Mouse (Mus musculus): Measurements from ENCODE around the gene Awat2.
"Not testable (repeated sequence)": the region's sequence is repeated elsewhere in the genome, so short reads cannot be mapped to it uniquely, and the experiment has no call there.

The Awat2 gene

DNA sequence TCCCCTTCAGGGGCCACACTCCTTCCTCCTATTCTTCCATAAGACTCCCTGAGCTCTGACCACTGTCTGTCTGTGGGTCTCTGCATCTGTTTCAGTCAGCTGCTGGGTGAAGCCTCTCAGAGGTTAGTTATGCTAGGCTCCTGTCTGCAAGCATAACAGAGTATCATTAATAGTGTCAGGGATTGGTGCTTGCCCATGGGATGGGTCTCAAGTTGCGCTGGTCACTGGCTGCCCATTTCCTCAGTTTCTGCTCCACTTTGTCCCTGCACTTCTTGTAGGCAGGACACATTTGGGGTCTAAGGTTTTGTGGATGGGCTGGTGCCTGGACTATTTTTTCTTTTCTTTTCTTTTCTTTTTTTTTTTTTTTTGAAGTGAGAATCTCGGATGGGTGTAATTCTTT lies at the start of gene Awat2:
TSS of gene Awat2 (minus strand) at position 101 of the 400 bp plus-strand sequence.
- DNase-seq: not testable (repeated sequence)

DNA sequence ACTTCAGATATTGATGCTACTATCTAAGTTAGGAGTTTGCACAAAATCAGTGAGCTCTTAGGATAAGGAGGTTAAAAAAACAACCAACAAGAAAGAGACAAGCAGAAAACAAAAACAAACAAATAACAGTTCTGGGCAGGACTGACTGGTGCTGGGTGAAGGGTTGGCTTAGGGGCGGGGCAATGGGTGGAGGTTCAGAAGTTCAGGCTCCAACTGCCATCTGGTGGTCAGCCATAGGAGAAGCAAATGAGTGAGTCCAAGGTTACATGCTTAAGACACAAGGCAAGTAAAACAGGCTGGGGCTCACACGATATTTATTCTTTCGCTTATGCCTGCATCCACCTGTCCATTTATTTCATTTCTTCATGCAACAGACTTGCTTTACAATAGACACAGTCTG lies 37.8 kb upstream of the Awat2 start:
- DNase-seq: peak; percentile 50

DNA sequence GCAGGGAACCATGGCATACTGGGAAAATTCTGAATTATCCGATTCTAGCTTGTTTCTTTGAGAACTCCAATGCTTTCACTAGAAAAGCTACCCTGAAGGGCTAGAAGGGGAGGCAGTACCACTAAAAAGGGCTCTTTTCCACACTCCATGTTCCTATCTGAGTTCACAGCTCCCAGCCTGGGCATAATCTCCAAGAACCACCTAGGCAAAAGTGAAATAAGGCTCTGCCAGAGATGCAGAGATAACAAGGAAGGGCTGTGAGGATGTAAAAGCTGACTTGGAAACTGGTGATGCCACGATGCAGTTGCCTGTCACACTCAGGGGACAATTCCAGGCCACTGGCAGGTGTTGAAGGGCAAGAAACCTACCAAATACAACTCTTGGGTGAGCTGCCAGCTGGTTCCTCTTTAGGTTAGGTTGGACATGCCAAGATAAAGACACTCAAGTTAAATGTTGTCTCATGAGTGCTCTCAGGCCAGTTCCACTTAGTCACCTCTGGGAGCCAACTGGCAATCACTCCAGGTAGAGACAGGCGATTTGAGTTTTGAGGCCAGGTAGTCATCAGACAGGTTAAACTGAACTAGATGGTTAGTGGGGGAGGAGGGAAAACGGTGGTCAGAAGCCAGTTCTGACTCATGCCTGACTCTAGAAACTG lies 33.2 kb upstream of the Awat2 start:
- DNase-seq: no peak

DNA sequence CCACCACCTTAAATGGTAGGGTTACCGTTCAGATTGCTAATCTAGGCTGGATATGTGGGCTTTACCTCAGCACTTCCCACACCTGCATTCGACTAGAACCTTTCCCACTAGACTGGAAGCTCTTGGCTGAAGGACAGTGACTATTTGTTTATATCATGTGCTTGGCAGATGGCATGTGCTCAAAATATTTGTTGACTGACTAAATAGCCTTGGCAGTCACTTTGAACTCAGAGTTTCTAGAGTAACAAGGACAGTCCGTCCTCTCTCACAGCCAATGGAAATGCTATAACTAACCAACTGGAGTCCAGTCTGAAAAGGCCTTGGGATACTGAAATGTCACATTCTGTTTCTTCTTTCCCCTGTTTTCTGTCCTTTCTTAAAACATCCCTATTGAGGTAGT lies 29.0 kb upstream of the Awat2 start:
- no peak for DNase-seq

DNA sequence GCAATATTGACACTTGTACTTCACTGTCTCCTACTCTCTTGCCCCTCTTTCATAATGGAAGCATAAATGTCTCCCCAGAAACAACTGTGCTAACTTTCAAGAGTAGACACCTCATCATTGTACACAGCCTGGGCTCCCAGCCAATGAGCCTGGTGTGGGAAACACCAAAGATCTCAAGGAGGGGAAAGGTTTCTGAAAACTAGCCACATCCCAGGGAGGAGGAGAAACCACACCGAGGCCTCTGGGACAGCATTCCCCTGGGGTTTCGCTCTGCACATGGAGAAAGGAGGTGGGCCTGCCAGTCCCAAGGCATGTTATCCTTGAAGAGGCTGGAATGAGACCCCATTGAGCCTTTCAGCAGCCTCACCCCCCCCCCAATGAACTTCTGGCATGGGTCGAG lies 27.6 kb upstream of the Awat2 start:
- no peak for DNase-seq

DNA sequence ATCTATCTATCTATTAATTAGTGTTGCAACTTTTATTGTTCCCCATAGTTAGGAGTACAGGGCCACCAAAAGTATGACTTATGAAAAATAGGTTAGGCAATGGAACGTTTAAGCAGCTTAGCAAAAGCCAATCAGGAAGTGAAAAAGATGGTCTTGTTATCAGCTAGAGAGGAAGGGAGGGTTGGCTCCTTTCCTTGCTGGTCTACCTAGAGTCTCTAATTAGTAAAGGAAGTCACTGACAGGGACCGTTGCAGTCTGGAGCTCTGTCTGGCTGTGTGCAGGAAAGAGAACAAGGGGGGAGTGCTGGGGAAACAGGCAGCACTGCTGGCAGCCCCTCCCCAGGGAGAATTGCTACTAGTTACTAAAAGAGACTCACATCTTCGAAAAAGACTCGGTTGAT lies 25.5 kb upstream of the Awat2 start:
- DNase-seq: no peak

DNA sequence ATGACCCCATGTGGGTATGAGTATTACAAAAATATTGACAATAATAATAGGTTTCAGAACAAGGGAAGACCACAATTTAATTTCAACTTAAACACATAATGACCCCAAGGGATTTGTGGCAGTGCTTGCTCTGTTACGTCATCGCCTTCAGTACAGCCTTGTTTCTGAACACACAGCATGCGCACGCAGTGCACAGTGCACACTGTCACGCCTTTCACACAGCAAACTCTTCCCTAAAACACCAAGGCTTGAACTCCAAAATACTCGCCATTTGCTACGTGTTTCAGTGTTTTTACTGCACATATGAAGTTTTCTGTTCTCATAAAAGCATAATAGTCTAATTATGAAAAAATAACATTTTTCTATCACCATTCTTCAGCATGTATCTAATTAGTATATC lies 1.0 kb upstream of the Awat2 start:
- no peak for DNase-seq

DNA sequence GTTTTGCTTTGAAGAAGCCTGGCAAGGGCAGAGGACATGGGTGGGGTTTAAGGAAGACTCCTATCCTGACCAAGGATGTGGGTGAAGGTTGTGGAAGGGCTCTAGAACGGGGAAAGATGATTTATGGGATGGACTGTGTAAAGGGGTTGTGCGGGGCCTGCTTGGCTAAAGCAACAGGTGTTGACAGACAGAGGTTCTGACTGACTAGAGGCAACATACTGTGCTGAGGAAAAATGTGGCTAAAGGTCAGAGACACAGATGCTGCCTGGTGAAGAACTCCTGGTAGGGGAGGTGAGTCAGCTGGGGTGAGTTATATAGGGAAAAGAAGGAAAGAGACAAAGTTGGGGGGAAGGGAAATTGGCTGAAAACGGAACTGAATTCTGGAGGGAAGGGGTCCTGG lies 10.2 kb downstream of the Awat2 start:
- DNase-seq: no peak

DNA sequence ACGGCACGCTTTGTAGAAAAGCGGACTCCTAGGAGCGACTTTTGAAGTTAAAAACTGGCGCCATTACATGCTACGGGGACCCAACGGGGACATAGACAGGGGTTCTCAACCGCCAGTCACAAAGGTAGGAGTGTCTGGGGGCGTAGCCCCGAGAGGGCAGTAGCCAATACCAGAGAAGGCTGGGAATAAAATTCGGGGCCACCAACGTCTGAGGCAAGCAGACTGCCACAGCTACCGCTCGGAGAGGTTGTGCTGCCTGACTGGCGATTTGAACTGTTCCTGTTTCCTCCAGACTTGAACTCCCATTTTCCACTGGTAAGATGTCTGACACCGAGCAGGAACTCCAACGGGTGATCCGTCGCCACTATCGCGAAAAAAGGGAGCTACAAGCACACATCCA lies 13.8 kb downstream of the Awat2 start, which contains the start of gene Otud6a:
TSS of gene Otud6a (plus strand) at position 321 of the 400 bp plus-strand sequence.
- no peak for DNase-seq

DNA sequence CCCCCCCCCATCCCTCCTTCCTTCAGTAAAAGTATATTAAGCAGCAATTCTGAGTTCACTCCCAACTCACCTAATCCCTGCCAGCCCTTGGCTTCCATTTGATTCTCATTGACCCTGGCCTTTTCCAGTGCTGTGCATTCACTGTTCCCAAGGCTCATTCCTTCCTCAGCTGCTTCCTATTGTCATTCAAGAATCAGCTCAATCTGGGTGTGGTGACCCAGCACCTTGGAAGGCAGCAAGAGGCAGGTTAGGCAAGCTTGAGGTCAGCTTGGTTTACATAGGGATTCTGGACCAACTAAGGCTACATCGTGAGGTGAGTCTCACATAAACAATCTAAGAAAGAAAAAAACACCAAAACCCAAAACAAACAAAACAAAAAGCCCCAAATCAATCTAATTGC lies 33.3 kb downstream of the Awat2 start:
- no peak for DNase-seq

DNA sequence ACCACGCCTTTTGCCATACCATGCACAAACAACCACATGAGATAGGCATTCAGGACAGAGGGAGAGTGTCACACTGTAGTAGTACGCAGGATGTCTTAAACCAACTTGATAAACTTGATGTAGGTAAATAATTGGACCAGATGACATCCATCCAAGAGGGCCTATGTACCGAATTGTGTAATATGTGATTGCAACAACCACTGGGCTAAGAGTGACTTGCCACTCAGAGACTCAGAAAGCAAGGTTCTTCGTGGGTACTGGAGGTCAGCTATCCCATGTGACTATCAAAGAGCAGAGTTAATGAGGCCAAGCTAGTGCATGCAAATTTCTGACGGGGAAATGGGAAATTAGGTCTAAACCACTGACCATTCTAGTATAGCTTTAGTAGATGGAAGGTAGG lies 40.9 kb downstream of the Awat2 start:
- DNase-seq: no peak

DNA sequence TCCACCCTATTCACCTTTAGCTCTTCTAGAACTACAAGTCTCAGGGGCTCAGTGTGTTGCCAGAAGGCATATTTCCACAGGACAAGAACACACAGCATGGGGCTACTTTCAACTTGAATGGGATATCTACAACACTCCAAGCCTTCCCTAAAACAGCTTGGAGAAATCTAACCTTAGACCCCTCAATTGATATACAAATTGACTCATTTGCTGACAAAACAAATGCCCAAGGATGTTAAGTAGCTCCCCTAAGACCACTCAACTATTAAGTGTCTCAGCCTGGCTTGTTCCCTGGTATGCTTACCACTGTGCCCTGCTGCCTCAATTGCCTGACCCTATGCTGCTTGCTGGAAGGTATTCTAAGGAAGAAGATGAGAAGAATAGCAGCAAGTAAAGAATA lies 41.6 kb downstream of the Awat2 start:
- DNase-seq: no peak

DNA sequence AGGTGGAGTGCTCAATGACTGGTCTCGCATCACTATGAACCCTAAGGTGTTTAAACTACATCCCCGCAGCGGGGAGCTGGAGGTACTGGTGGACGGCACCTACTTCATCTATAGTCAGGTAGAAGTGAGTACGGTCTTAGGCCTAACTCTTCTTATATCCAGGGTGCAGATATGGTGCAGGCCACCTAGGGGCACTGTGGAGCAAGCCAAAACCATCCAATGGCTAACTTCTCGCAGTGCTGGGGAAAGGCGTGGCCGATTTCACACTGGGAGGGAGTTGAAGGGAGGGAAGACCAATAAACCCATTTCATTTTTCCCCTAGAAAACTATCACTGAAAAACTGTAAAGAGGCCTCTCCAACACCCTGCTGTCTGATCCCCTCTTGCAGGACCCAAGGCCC lies 47.5 kb downstream of the Awat2 start:
- no peak for DNase-seq

DNA sequence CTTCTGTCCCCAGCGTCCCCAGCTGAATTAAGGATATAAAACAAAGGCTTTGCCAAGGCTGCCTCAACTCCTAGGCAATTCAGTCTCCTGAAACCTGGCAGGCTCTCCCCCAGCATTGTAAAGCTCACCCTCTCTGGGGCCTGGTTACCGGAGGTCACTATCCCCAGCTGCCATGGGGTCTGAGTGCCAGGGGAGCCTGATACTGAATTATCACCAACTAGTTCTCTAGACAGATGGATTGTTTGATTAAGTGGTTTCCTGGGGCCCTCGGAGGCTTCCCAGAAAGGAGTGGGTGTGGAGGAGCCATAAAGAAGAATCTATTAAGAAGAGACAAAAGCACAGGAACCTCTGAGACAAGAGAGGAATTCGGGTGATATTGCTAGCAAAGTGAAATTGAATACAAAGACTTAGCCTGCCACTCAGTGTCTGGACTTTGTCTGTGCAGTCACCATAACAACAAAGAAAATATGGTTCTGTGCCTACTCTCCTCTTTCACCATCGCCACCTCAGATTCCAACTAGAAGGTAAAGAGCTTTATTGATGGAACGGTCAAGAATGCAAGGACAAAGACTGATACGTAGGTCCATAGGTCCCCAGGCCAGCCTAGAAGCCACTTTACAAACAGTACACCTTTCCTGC lies 48.2 kb downstream of the Awat2 start:
- no peak for DNase-seq

DNA sequence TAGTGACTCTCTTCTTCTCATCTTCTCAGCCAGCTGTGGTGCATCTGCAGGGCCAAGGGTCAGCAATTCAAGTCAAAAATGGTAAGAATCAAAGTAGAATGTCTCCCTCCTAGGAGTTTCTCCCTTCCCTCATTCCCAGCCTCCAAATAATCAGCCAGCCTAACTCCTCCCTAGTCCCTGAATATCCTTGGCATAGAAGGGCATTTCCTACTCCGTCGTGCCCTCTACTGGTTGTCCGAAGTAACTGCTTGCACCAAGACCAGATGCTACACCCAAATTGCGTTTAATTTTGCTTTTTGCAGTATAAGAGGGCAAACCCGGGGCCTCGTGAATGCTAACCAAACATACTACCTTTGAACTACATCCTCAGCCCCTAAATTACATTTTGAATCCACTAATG lies 50.2 kb downstream of the Awat2 start:
- DNase-seq: peak; percentile 7

DNA sequence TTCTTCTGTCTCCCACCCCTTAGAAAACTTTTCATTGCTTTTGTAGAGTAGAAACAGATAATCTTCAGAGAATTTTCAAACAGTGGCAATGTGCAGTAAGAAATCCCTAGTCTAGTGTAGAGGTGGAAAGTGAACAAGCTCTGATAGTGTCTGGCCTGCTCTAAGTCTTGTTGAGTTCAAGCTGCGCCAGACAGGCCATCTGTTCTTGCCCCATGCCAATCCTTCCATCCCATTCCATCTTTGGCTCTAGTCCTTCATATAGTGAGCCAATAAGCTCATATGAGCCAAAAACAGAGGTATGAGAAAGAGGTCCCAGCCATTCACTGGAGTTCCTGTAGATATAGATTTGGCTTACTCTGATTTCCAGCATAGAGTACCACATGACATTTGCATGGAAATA lies 52.6 kb downstream of the Awat2 start:
- no peak for DNase-seq

DNA sequence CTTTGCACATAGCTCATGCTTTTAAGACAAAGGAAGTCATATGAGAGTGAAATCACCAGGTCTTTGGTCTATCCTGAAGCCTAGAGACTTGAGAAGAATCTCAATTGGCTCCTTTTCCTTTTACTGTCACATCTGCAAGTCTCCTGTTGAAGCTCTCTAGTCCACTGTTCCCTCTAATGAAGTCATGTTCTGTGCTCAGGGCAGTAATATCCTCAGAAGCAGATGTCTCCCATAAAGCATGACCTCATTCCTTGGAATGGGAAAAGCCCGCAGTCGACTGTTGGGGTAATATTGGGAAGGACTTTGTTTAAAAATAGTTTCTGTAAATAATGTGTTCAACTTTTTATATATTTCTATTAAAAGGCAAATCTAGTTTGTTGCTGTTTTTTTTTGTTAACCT lies 85.5 kb downstream of the Awat2 start:
- no peak for DNase-seq
